Mouse (Mus musculus) forebrain, embryonic 13.5 days (tissue): ENCODE measurements around the gene Otx2. TPM values are rescaled to one million over a fixed set of nuclear protein-coding genes. Genes with fewer than 3 reads are reported as not detected.

Experiments
- polyA plus RNA-seq: library from polyadenylated mRNA; unstranded; fragments of >200 nt; fragmentation: Nextera tagmentation; extraction: Ambion mirVana; gene quantifications from 2 replicates; pipeline ENCODE4 v1.2.1, GENCODE M21; 2015

Gene Otx2
- polyA plus RNA-seq, 1 experiment from 2014 or later: 24.9 TPM

Other genes with a start within 250 kb of the Otx2 start
- 16.5 and 18.4 TPM in 2 replicates for gene Tmem260, start 227.7 kb downstream of the Otx2 start, polyA plus RNA-seq